Mouse (Mus musculus) lung, adult 2 months (tissue): ENCODE data around the gene Cdh1.

Experiments
- CTCF ChIP-seq: fragments of 200-500 bp; IDR thresholded peaks from 2 replicates; pipeline ENCODE4 v1.5.1; 2011; ENCODE audit warnings: mild to moderate bottlenecking, low read length, control low read depth; ENCODE audit not compliant: insufficient read depth
- POLR2A ChIP-seq: fragments of 200-500 bp; IDR thresholded peaks from 2 replicates; pipeline ENCODE4 v1.6.1; 2011; ENCODE audit warnings: low read depth, mild to moderate bottlenecking, control low read depth, low read length, borderline replicate concordance; ENCODE audit errors: extremely low read depth

DNA sequence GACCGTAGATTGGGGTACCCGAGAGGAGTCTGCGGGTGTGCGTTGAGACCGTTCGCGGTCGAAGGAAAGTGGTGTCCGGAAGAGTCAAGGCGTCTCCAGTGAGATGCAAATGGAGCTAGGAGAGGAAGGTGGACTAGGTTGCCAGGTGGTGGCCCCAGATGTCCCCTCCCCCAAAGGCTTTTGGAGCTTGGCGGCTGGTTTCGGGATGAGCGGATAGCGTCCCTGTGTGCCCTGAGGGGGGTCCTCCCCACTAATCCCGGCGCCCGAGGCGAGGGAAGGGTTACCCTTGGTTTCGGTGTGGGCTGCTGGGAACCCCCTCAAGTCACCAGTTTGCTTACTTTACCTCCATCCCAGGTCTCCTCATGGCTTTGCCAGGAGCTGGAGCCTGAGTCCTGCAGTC lies 782 bp downstream of the Cdh1 start:
- TF ChIP-seq CTCF (no peak), POLR2A (no peak)
